8 mouse cellular contexts compared by ENCODE assay signal in the genomic region with DNA sequence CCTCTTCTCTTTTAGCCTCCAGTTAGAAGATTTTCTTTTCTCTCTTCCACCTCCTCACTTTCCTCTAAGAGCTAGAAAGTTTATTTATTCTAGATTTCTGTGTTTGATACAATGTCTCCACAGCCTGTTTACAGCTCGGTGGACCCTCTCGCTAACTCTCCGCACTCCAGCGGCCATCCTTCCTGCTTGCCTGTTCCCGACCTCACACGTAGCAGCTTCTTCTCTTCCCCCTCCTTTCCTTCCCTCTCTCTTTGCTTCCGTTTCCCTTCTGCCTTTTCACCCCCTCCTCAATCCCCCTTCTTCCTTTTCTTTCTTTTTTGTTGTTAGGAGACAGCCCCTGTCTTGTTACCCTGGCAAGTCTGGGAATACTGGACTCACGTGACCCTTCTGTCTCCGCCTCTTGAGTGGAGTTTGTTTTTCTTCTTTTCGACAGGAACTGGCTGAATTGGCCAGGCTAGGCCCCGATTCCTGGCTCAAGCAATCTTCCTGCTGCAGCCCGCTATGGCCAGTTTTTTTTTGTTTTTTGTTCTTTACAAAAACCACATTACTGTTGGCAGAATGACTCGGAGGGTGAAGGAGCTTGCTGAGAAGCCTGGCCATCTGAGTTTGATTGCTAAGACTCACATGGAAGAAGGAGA. TPM values are rescaled to one million over a fixed set of nuclear protein-coding genes. Genes with fewer than 3 reads are reported as not detected.
DNase-seq lines count a peak whose midpoint lies in the region; ATAC-seq lines count a peak whose summit lies in the region.

No protein-coding gene starts in this region.

- H3K9me3 ChIP-seq in embryonic facial prominence, embryonic 13.5 days: no peaks in the 10 kb centered on the region
- no peaks in the 10 kb centered on the region for H3K9me3 ChIP-seq in heart, embryonic 15.5 days (replicated peaks)
- no peaks in the 10 kb centered on the region for H3K9me3 ChIP-seq in kidney, embryonic 16.5 days (ENCODE audit: low read length)
- no peaks in the 10 kb centered on the region for H3K9me3 ChIP-seq in midbrain, embryonic 14.5 days (ENCODE audit: control insufficient read depth, low read length)

- peak overlapping the region; percentile 77 for H3K27ac ChIP-seq in embryonic facial prominence, embryonic 13.5 days
- peak overlapping the region; percentile 85 for H3K27ac ChIP-seq in heart, embryonic 15.5 days
- peak overlapping the region; percentile 82 for H3K27ac ChIP-seq in kidney, embryonic 16.5 days (ENCODE audit: low read length)
- H3K27ac ChIP-seq in midbrain, embryonic 14.5 days (replicated peaks; ENCODE audit: low read depth, low read length): peak overlapping the region; percentile 52; the same call in 1 of the 2 replicates

- peak overlapping the region; percentile 4; the same call in 1 of the 2 replicates for H3K4me3 ChIP-seq in embryonic facial prominence, embryonic 13.5 days
- H3K4me3 ChIP-seq in heart, embryonic 15.5 days: peak overlapping the region; percentile 31
- H3K4me3 ChIP-seq in kidney, embryonic 16.5 days (ENCODE audit: low read length): peak overlapping the region; percentile 35
- H3K4me3 ChIP-seq in midbrain, embryonic 14.5 days (replicated peaks; ENCODE audit: low read depth, low read length): no peak overlapping the region

- H3K4me1 ChIP-seq in embryonic facial prominence, embryonic 13.5 days: peaks cover 12% of the 10 kb centered on the region
- peaks cover 10% of the 10 kb centered on the region for H3K4me1 ChIP-seq in heart, embryonic 15.5 days (replicated peaks)
- peaks cover 6% of the 10 kb centered on the region for H3K4me1 ChIP-seq in kidney, embryonic 16.5 days (ENCODE audit: insufficient read depth, low read length)
- H3K4me1 ChIP-seq in midbrain, embryonic 14.5 days (ENCODE audit: control insufficient read depth, insufficient read depth, low read length): no peaks in the 10 kb centered on the region

- H3K4me2 ChIP-seq in embryonic facial prominence, embryonic 13.5 days: peak overlapping the region; percentile 30
- peak overlapping the region; percentile 48 for H3K4me2 ChIP-seq in heart, embryonic 15.5 days
- H3K4me2 ChIP-seq in kidney, embryonic 16.5 days (replicated peaks; ENCODE audit: low read depth, low read length): peak overlapping the region; percentile 46
- peak overlapping the region; percentile 21; the same call in 1 of the 2 replicates for H3K4me2 ChIP-seq in midbrain, embryonic 14.5 days (ENCODE audit: low read length)

- 0 out of 2 replicates have a peak overlapping the region, but pooled peaks have one; percentile 6 for H3K9ac ChIP-seq in embryonic facial prominence, embryonic 13.5 days
- H3K9ac ChIP-seq in heart, embryonic 15.5 days: no peak overlapping the region
- peak overlapping the region; percentile 45; the same call in 1 of the 2 replicates for H3K9ac ChIP-seq in kidney, embryonic 16.5 days (replicated peaks; ENCODE audit: low read length)
- H3K9ac ChIP-seq in midbrain, embryonic 14.5 days (replicated peaks; ENCODE audit: low read length): 0 out of 2 replicates have a peak overlapping the region, but pooled peaks have one; percentile 6

- peak; percentile 52 to 59 for DNase-seq in right cerebral cortex, postnatal 10 days (ENCODE audit: low spot score in 2 of 2)
- DNase-seq in right cerebral cortex, postnatal 36 days (ENCODE audit: low spot score in 2 of 2): no peak
- DNase-seq in midbrain, embryonic 14.5 days: peak; percentile 53
- DNase-seq in thymus, postnatal 36 days: no peak
- no peak for DNase-seq in B cell, adult 2 months

- WGBS in embryonic facial prominence, embryonic 13.5 days: 46% methylated on average over 13 of the region's 13 CpGs
- WGBS in heart, embryonic 15.5 days: 42% methylated on average over 13 of the region's 13 CpGs
- WGBS in kidney, embryonic 16.5 days: 14% methylated on average over 13 of the region's 13 CpGs
- 64% methylated on average over 13 of the region's 13 CpGs for WGBS in midbrain, embryonic 14.5 days

- H3K27me3 ChIP-seq in embryonic facial prominence, embryonic 13.5 days: no peaks in the 10 kb centered on the region
- H3K27me3 ChIP-seq in heart, embryonic 15.5 days: no peaks in the 10 kb centered on the region
- no peaks in the 10 kb centered on the region for H3K27me3 ChIP-seq in kidney, embryonic 16.5 days (ENCODE audit: insufficient read depth, low read length)
- H3K27me3 ChIP-seq in midbrain, embryonic 14.5 days (ENCODE audit: control insufficient read depth, insufficient read depth, low read length): no peaks in the 10 kb centered on the region

- ATAC-seq in embryonic facial prominence, embryonic 13.5 days (ENCODE audit: insufficient number of reproducible peaks, insufficient read depth, low FRiP score, low TSS enrichment, low read depth): no peak
- 0 out of 2 replicates have a peak, but pooled peaks have one; percentile 62 for ATAC-seq in heart, embryonic 15.5 days (replicated peaks; ENCODE audit: insufficient number of reproducible peaks, insufficient read depth, low FRiP score, low read depth)
- ATAC-seq in kidney, embryonic 16.5 days (ENCODE audit: low FRiP score, low TSS enrichment): peak; percentile 74
- ATAC-seq in midbrain, embryonic 14.5 days (ENCODE audit: low FRiP score, low TSS enrichment): no peak

- peaks cover 40% of the 10 kb centered on the region for H3K36me3 ChIP-seq in embryonic facial prominence, embryonic 13.5 days
- H3K36me3 ChIP-seq in heart, embryonic 15.5 days: peaks cover 9% of the 10 kb centered on the region; the same call in 1 of the 2 replicates
- H3K36me3 ChIP-seq in kidney, embryonic 16.5 days (ENCODE audit: insufficient read depth, low read length): peaks cover 19% of the 10 kb centered on the region; the same call in 1 of the 2 replicates
- H3K36me3 ChIP-seq in midbrain, embryonic 14.5 days (ENCODE audit: control insufficient read depth, insufficient read depth, low read length): no peaks in the 10 kb centered on the region

RNA-seq across cellular contexts. Expression of a gene that starts 19.4 kb away (rescaled TPM):
- polyA plus RNA-seq in embryonic facial prominence, embryonic 13.5 days (2015; fragmentation: Nextera tagmentation; extraction: Ambion mirVana): 26.0 and 28.5 TPM in 2 replicates
- polyA plus RNA-seq in heart, embryonic 15.5 days (2015; fragmentation: Nextera tagmentation; extraction: Ambion mirVana): 12.9 and 17.4 TPM in 2 replicates
- polyA plus RNA-seq in kidney, embryonic 16.5 days (2015; fragmentation: Nextera tagmentation; extraction: Ambion mirVana): 32.8 and 36.7 TPM in 2 replicates
- polyA plus RNA-seq in midbrain, embryonic 14.5 days (2014; fragmentation: Nextera tagmentation; extraction: Ambion mirVana): 2.5 and 5.9 TPM in 2 replicates

RNA-seq across cellular contexts. Expression of a gene that starts 19.6 kb away (rescaled TPM):
- polyA plus RNA-seq in embryonic facial prominence, embryonic 13.5 days (2015; fragmentation: Nextera tagmentation; extraction: Ambion mirVana): 28.7 and 29.8 TPM in 2 replicates
- polyA plus RNA-seq in heart, embryonic 15.5 days (2015; fragmentation: Nextera tagmentation; extraction: Ambion mirVana): 23.1 and 26.7 TPM in 2 replicates
- polyA plus RNA-seq in kidney, embryonic 16.5 days (2015; fragmentation: Nextera tagmentation; extraction: Ambion mirVana): 32.1 and 35.3 TPM in 2 replicates
- polyA plus RNA-seq in midbrain, embryonic 14.5 days (2014; fragmentation: Nextera tagmentation; extraction: Ambion mirVana): 8.1 and 8.9 TPM in 2 replicates

RNA-seq across cellular contexts. Expression of a gene that starts 20.5 kb away (rescaled TPM):
- polyA plus RNA-seq in embryonic facial prominence, embryonic 13.5 days (2015; fragmentation: Nextera tagmentation; extraction: Ambion mirVana): 17.6 and 18.0 TPM in 2 replicates
- 5.8 and 7.1 TPM in 2 replicates for polyA plus RNA-seq in heart, embryonic 15.5 days (2015; fragmentation: Nextera tagmentation; extraction: Ambion mirVana)
- polyA plus RNA-seq in kidney, embryonic 16.5 days (2015; fragmentation: Nextera tagmentation; extraction: Ambion mirVana): 12.1 and 14.7 TPM in 2 replicates
- polyA plus RNA-seq in midbrain, embryonic 14.5 days (2014; fragmentation: Nextera tagmentation; extraction: Ambion mirVana): 29.9 and 30.9 TPM in 2 replicates

RNA-seq across cellular contexts. Expression of a gene that starts 49.2 kb away (rescaled TPM):
- polyA plus RNA-seq in embryonic facial prominence, embryonic 13.5 days (2015; fragmentation: Nextera tagmentation; extraction: Ambion mirVana): 19.2 and 21.9 TPM in 2 replicates
- 9.2 and 15.9 TPM in 2 replicates for polyA plus RNA-seq in heart, embryonic 15.5 days (2015; fragmentation: Nextera tagmentation; extraction: Ambion mirVana)
- 18.6 and 19.5 TPM in 2 replicates for polyA plus RNA-seq in kidney, embryonic 16.5 days (2015; fragmentation: Nextera tagmentation; extraction: Ambion mirVana)
- 59.0 and 66.0 TPM in 2 replicates for polyA plus RNA-seq in midbrain, embryonic 14.5 days (2014; fragmentation: Nextera tagmentation; extraction: Ambion mirVana)

Comparison
In these comparisons a context has a peak if more than half of its experiments do, and no peak if none do; other contexts are left out.
1. DNase-seq: peak in right cerebral cortex, postnatal 10 days (2 of 2) and midbrain, embryonic 14.5 days (single experiment); none in right cerebral cortex, postnatal 36 days (0 of 2), thymus, postnatal 36 days (0 of 2) and B cell, adult 2 months (0 of 2).
2. ATAC-seq: peak in heart, embryonic 15.5 days (single experiment) and kidney, embryonic 16.5 days (single experiment); none in embryonic facial prominence, embryonic 13.5 days (single experiment) and midbrain, embryonic 14.5 days (single experiment).
3. Peak in every context shown above with its lines, with median percentiles within 50 percentile points of each other: H3K27ac ChIP-seq and H3K4me2 ChIP-seq.